Mouse (Mus musculus) right cerebral cortex, postnatal 10 days (tissue): Measurements from ENCODE around the gene Poc5.

ENCODE experiments used
- DNase-seq, 2 experiments: peaks; one replicate each; pipeline ENCODE4 v3.0.0; 2021; ENCODE audit warnings: low spot score in 2 of 2

The Poc5 gene

GRCm38 (mm10) chr13:96431595-96432156 is 43.6 kb downstream of the Poc5 start:
- DNase-seq = peak; percentile 87 to 92

GRCm38 (mm10) chr13:96432376-96432811 is 44.3 kb downstream of the Poc5 start:
- no peak for DNase-seq

GRCm38 (mm10) chr13:96433041-96433440 is 44.9 kb downstream of the Poc5 start:
- no peak for DNase-seq

GRCm38 (mm10) chr13:96433648-96434190 is 45.6 kb downstream of the Poc5 start:
- DNase-seq = no peak

- no peak for DNase-seq
These were observed 46.8 kb downstream of the Poc5 start for GRCm38 (mm10) chr13:96434899-96435331.

GRCm38 (mm10) chr13:96435793-96436192 is 47.7 kb downstream of the Poc5 start:
- peak; percentile 46 to 55 for DNase-seq

GRCm38 (mm10) chr13:96436921-96437320 is 48.8 kb downstream of the Poc5 start:
- no peak for DNase-seq

- DNase-seq = no peak
These were observed 52.3 kb downstream of the Poc5 start for GRCm38 (mm10) chr13:96440436-96440835.

GRCm38 (mm10) chr13:96450205-96450856 is 62.2 kb downstream of the Poc5 start:
- no peak for DNase-seq

- DNase-seq = no peak
These were observed 62.8 kb downstream of the Poc5 start for GRCm38 (mm10) chr13:96450869-96451268.

- DNase-seq = no peak
These were observed 63.5 kb downstream of the Poc5 start for GRCm38 (mm10) chr13:96451386-96452140.

- no peak for DNase-seq
These were observed 64.5 kb downstream of the Poc5 start for GRCm38 (mm10) chr13:96452621-96453020.

GRCm38 (mm10) chr13:96454288-96454687 is 66.2 kb downstream of the Poc5 start:
- DNase-seq = no peak

- no peak for DNase-seq
These were observed 69.5 kb downstream of the Poc5 start for GRCm38 (mm10) chr13:96457566-96457965.

GRCm38 (mm10) chr13:96458018-96458417 is 69.9 kb downstream of the Poc5 start:
- no peak for DNase-seq

GRCm38 (mm10) chr13:96458606-96459005 is 70.5 kb downstream of the Poc5 start:
- DNase-seq = no peak

GRCm38 (mm10) chr13:96462644-96463043 is 74.5 kb downstream of the Poc5 start:
- DNase-seq = no peak

- no peak for DNase-seq
These were observed 77.2 kb downstream of the Poc5 start for GRCm38 (mm10) chr13:96465315-96465714.
